Mouse (Mus musculus) monocyte, adult 5-6 weeks (primary cell): ENCODE results near the gene Slc17a5. TPM values are rescaled to one million over a fixed set of nuclear protein-coding genes. Genes with fewer than 3 reads are reported as not detected.
"Not testable (repeated sequence)": the region's sequence is repeated elsewhere in the genome, so short reads cannot be mapped to it uniquely, and the experiment has no call there.

Experiments
- ATAC-seq: fragments of 153-309, 156-312 bp; replicated peaks from 2 replicates; pipeline ENCODE4 v1.8.0; 2017; ENCODE audit warnings: mild to moderate bottlenecking; ENCODE audit not compliant: low TSS enrichment, insufficient number of reproducible peaks, severe bottlenecking, poor library complexity, low FRiP score
- total RNA-seq: library from RNA; stranded (forward); fragments of 200-1000, 200-491, 200-594 nt; gene quantifications from 3 replicates; pipeline ENCODE4 v1.2.3, GENCODE M21; 2017

Gene Slc17a5
- total RNA-seq, 1 experiment from 2014 or later: 13.2 TPM

GRCm38 (mm10) chr9:78526206-78526605 lies 61.6 kb downstream of the Slc17a5 start:
- ATAC-seq: no peak

DNA sequence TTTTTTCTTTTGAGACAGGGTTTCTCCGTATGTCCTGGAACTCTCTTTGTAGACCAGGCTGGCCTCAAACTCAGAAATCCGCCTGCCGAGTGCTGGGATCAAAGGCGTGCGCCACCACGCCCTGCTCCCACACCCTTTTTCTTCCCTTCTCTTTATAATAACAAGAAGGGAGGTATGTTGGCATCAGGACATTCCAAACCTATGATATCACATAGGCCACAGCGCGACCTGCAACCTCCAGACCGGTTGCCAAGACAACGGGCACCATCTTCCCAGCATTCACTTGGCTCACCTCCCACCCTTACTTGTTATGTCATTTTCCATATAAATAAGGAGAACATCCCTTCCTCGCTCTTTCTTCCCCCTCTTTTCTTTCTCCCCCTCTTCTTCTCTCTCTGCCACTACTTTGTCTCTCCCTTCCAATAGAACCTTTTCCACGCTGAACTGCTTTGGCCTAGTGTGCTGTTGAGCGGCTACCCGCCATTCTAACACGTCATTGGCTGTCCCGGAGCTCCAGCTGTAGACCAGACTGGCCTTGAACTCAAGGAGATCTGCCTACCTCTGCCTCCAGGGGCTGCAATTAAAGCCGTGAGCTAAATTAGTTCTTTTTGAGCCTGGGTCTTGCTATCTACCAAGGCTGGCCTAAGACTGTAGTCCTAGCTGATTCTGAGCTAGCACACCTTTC lies 62.2 kb downstream of the Slc17a5 start:
- no peak for ATAC-seq

GRCm38 (mm10) chr9:78521689-78522088 lies 66.2 kb downstream of the Slc17a5 start:
- ATAC-seq: peak; percentile 55; the same call in 1 of the 2 replicates

DNA sequence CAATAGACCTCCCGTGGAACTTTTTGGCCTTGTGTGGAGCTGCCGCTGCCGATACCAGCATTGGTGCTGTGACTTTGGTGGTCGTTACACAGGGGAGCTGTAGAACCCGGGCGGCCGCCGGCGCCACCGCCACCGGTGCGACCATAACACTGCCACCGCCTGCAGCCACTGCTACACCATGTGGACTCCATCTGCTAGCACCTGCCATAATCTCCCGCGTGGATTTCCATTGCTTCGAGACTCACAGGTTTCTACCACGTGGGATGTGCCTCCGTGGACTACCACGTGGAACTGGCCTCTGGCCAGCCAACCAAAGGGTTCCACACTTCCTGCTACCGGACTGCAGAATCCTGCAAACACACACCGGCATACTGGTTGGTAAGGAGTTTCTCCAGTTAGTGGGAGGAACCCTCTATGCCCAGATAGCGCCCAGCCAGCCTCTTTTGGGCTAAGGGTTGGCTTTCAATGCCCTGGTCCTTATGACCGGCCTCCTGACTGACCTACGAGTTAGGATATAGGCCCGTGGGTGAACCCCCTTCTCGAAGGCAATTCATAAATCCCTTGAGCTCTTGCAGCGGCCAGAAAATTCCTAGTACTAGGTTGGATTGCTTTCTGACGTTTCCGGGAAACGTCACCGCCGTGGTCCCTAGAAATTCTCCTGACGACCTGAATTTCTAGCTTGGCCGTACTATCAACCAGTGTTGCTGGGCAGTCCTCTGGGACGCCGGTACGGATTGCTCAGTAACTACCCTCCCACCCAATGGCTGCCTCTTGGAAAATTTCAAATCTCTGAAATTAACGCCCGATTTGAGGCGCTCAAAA lies 66.8 kb downstream of the Slc17a5 start:
- peak; percentile 52 for ATAC-seq

DNA sequence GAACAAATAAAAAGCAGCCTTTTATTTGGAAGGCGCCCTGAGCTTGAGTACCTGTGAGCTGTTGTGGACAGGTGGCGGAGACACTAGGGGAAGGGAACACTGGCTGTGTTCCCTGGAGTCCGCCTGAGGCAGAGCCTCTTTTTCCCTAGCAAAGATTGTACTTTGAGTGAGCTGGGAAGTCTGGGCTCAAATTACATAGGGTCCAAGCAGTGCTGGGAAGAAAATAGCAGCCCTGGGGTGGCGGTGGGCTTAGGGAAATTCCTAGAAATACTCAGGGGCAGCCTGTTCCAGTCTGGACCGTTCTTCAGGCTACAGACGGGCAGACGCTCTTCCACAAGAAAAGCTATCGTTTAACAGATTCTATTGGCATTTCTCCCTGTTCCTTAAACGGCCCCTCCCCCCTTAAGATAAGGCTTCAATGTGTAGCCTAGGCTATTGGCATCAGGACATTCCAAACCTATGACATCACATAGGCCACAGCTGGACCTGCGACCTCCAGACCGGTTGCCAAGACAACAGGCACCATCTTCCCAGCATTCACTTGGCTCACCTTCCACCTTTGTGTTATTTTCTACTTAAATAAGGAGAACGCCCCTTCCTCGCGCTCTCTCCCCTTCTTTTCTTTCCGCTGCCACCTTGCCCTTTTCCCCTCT lies 67.6 kb downstream of the Slc17a5 start:
- ATAC-seq: no peak

DNA sequence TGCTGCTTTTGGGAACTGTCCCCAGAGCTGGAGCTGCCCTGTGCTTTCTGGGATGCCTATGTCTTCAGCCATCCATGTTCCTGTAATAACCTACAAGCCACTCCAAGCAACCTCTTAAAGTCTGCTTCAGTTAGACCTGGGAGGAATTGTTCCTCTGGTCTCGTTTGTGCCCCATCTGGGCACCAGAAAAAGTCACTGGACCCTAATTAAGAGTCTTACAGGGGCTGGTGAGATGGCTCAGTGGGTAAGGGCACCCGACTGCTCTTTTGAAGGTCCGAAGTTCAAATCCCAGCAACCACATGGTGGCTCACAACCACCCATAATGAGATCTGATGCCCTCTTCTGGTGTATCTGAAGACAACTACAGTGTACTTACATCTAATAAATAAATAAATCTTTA lies 70.6 kb downstream of the Slc17a5 start:
- ATAC-seq: not testable (repeated sequence)

GRCm38 (mm10) chr9:78516125-78516524 lies 71.7 kb downstream of the Slc17a5 start:
- no peak for ATAC-seq

- no peak for ATAC-seq
Measured at GRCm38 (mm10) chr9:78514681-78515080, 73.2 kb downstream of the Slc17a5 start.

DNA sequence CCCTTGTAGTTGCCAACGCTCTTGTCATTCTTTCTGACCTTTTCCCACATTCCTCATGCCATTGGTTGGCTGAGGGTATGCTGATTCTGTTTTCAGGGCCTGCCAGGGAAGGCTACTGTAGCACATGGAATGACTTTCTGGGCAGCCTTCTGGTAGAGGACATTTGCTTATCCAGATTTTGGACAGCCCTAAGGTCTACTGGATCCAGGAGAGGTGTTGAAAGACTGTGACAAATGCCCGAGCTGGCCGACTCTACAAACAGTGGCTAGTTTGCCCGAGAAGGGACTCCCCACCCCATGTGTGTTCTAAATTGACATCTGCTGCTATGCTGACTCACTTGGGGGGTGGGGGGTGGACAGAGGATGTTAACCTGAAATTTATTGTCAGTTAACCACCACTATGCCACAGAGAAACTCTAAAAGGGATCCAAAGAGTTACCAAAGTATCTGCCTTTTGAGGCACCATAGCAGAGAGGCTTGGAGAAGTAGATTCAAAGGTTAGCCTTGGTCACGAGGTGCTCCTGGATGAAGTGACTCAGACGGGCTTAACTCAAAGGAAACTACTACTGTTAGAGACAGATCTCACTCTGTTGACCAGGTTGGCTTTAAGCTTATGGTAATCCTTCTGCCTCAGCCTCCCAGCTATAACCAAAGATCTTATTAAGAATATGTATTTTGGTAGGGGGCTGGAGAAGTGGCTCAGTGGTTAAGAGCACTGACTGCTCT lies 73.9 kb downstream of the Slc17a5 start:
- no peak for ATAC-seq

GRCm38 (mm10) chr9:78511705-78512104 lies 76.1 kb downstream of the Slc17a5 start:
- ATAC-seq: no peak

GRCm38 (mm10) chr9:78508106-78508786 lies 79.6 kb downstream of the Slc17a5 start:
- no peak for ATAC-seq

GRCm38 (mm10) chr9:78506722-78507077 lies 81.1 kb downstream of the Slc17a5 start:
- no peak for ATAC-seq

DNA sequence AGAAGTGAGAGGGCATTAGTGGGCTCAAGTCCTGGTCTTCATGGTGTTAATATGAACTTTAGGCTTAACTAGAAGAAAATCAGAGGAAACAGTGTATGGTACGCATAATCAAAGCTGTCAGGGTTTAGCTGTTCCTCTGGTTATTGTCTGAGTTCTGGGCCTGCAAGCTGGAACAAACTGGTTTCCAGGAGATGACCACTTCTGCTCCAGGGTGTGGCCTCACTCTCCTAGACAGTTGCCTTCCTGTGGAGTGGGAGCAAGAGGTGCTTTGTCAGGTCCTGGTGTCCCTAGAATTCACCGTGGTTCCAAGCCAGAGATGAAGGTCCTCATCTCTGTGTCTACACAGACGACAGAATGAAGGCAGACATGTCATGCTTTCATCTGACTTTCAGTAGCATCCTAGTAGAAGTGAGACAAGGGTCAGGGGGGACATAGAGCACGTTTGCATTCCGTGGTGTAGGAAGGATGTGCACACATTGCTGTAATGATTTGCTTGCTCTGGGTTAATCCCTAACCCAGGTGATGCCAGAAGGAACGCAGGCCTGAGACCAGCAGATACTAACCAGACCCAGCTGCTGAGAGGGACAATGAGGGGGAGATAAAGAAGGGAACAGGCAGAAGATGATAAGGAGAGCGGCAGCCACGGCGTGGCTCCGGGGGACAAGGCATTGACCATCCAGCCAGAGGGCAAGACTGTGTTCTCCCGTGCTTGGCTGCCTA lies 81.7 kb downstream of the Slc17a5 start:
- ATAC-seq: no peak; the same call in 1 of the 2 replicates

DNA sequence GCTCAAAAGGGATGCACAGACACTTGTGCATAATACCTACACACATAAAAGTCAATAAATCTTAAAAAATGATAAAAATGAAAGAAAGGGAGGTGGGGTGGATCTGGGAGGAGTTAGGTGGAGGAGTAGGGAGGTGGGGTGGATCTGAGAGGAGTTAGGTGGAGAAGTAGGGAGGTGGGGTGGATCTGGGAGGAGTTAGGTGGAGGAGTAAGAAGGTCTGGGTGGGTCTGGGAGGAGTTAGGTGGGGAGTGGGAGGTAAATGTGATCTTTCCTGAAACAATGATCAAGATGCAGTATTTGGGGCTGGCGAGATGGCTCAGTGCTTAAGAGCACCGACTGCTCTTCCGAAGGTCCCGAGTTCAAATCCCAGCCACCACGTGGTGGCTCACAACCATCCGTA lies 82.6 kb downstream of the Slc17a5 start:
- ATAC-seq: no peak

- ATAC-seq: no peak
Measured at GRCm38 (mm10) chr9:78504679-78505078, 83.2 kb downstream of the Slc17a5 start.

- ATAC-seq: no peak
Measured at GRCm38 (mm10) chr9:78504133-78504532, 83.7 kb downstream of the Slc17a5 start.

GRCm38 (mm10) chr9:78503223-78504079 lies 84.4 kb downstream of the Slc17a5 start:
- no peak for ATAC-seq
